Mouse (Mus musculus): Measurements from ENCODE around the gene Ier3.

Gene Ier3

DNA sequence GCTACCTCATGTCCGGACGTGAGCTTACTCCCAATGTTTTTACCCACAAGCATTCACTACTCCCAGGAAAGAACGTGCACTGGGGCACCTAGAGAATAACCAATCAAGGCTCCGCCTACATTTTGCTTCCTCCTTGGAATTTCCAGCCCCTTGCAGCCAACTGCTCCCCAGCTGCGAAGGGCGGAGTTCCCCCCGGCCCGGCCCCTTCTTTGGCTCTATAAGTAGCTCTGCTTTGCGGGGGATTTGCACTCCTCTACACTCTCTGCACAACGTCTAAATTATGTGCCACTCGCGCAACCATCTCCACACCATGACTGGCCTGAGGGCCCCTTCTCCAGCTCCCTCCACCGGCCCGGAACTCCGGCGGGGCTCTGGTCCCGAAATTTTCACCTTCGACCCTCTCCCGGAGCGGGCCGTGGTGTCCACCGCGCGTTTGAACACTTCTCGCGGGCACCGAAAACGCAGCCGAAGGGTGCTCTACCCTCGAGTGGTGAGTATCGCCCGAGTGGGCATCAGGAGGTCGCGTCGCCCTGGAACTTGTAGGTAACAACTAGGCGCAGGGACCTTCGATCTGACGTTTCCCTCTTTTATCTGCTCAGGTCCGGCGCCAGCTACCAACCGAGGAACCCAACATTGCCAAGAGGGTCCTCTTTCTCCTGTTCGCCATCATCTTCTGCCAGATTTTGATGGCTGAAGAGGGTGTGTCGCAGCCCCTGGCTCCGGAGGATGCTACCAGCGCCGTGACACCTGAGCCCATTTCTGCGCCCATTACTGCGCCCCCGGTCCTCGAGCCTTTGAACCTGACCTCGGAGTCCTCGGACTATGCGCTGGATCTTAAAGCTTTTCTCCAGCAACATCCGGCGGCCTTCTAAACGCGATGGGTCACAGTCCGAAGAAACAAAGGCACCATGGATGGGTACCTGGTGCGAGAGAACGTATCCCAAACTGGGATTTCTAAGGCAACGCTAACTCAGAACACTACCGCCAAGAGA, at the start of gene Ier3:
Gene Ier3 (plus strand): TSS at position 246 of the 992 bp plus-strand sequence.
- DNase-seq, result peak; percentile 70 to 71

- peak; percentile 89 to 90 for DNase-seq
Observed at GRCm38 (mm10) chr17:35776811-35777609, 44.5 kb upstream of the Ier3 start.

- DNase-seq, result no peak
Observed at GRCm38 (mm10) chr17:35778965-35779364, 42.5 kb upstream of the Ier3 start.

- DNase-seq, result no peak
Observed at GRCm38 (mm10) chr17:35779466-35780205, 41.8 kb upstream of the Ier3 start.

GRCm38 (mm10) chr17:35780362-35780761, 41.1 kb upstream of the Ier3 start:
- no peak for DNase-seq

DNA sequence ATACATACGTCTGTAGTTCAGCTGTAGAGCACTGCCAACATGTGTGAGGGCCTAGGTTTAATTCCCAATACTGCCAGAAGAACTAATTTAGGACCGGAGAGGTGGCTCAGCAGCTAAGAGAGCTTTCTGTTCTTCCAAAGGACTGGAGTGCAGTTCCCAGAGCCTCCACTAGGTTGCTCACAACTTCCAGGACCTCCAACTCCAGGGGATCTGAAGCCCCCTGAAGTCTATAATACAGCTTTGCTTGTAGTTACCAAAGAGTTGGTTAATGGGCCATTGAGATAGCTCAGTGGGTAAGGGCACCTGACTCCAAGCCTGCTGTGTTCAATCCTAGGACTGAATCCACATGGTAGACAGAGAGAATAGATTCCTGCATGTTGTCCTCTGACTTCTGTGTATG, 39.1 kb upstream of the Ier3 start:
- no peak for DNase-seq

DNA sequence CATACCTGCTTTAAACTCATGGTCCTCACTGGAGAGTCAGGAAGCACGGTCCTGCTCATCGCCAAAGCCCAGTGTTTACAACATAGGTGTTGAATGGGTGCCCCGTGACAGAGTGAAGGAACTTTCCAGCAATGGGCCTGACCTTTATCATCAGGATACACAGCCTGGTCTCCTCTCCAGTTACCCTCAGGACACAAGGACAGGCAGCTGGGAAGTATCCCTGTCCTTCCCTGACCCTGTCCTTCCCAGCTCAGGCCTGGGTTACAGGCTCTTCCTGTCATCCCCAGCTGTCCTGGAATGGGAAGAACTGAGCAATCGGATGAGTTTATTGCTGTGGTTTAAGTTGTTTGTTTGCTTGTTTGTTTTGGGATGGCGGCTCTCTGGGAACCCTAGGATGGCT, 38.6 kb upstream of the Ier3 start:
- DNase-seq, result no peak

- DNase-seq, result no peak
Observed at GRCm38 (mm10) chr17:35783944-35784343, 37.5 kb upstream of the Ier3 start.

DNA sequence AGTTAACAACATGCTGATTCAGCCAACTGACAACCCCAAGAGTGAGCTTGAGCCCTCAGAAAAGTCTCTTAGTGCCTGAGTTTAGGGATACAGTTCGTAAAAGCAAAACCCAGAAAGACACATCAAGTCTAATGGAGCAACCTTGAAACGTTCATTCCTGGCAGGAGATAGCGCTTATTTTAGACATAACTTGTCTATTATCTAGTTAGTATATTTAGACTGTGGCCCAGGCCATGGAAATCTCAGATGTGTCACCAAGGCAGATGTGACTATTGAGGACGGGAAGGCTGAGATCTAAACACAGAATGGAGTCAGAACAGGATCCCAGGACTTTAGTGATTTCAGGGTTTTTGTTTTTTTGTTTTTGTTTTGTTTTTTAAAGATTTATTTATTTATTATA, 36.3 kb upstream of the Ier3 start:
- DNase-seq, result no peak

DNA sequence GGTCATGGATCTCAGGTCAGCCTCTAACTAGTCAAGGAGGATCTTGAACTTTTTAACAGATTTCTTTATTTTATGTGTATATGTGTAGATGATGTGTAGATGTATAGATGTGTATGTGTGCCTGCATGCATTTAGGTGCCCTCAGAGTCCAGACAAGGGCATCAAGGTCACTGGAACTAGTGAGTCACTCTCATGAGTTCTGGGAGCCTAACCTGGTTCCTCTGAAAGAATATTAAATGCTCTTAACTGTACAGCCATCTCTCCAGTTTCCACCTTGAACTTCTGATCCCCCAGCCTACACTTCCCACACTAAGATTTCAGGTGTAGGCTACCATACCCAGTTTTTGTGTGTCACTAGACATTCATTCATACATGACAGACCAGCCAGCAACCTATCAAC, 34.0 kb upstream of the Ier3 start:
- no peak for DNase-seq

DNA sequence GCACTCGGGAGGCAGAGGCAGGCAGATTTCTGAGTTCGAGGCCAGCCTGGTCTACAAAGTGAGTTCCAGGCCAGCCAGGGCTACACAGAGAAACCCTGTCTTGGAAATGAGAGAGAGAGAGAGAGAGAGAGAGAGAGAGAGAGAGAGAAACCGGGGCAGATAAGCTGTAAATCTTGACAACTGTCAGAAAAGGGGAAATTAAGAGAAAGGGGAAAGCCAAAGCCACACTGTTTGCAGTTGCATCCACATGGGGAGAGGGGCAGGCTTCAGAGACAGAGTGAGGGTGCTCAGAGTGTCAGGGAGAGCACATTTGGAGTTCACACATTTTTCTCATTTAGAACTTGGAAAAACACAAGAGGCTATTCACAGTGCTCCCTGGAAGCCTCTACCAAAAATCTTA, 33.5 kb upstream of the Ier3 start:
- DNase-seq, result no peak

DNA sequence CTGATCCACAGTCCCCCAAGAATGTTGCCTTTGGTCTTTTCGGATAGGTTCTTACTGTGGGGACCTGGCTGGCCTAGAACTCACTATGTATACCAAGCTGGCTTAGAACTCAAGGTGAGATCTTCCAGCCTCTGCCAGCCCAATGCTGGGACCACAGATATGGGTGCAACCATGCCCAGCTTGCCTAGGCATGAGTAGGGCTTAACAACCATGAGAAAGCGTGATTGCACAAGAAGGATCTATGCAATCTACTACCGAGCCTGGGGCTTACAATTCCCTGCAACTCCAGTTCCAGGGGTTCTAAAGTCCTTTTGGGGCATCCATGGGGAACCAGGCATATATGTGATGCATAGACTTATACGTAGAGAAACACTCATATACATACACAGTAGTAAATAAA, 30.6 kb upstream of the Ier3 start:
- DNase-seq, result no peak

DNA sequence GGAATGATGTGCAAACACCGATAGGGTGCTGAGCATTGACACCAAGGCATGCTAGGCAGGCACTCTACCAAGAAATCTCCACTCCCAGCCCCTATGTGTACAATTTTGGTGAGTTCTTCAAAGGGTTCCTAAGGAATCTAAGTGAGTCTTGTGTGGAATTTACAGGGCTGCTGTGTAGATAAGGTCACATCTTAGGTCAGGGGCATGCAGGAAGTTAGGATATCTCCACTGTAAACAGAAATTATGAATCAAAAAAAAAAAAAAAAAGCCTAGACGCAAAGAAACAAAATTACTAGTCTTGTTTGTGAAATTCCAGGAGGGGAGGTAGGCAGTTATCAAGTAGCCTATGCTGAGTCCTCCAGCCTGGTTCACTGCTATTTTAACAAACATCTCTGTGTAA, 28.6 kb upstream of the Ier3 start:
- no peak for DNase-seq

DNA sequence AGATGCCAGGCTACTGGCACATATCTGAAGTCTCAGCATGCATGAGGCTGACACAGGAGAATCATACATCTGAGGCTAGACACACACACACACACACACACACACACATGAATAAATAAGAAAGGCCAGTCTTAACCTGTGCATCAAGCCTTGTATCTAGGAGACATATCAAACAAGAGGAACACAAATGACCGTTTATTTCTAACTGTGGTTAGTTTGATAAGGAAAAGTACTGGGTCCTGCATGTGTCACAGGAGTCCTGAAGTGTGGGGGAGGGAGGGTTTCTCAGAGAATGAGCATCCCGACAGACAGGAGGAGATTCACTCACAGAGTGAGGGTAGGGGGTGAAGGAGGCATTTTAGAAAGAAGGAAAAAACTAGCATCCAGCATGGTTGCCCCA, 26.4 kb upstream of the Ier3 start:
- DNase-seq, result no peak

DNA sequence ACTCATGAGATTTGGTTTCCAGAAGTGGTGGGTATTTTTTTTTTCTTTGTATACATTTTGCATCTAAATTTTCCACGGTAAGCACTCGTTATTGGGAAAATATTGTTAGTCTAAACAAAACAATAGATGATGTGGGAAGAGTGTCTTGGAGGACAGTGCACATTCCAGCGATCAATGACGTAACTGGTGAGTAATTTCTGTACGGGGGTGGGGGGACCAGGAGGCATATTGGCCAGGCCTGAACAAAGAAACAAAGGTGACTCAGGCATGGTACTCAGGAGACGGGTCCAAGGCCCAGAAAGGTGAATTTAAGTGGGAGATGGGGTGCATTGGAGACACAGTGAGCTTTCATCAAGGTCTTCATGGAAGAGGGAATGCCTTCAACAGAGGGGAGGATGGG, 25.8 kb upstream of the Ier3 start:
- no peak for DNase-seq

DNA sequence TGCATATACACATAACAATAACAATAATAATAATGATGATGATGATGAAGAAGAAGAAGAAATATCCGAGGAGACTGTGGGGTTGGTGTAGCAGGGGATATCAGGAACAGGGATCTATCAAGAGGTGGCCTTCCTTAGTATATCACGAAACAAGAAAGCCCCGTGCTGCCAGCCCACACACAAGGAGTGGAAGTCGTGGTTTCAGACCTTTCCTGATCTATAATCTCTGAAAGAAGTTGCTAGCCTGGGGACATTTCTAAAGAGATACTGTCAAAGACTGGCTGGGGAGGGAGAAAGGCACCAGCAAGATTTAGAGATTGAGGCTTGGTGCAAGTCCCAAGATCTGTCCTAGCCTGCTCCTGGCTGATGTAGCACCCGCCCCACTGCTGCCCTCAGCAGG, 24.6 kb upstream of the Ier3 start:
- DNase-seq, result no peak

GRCm38 (mm10) chr17:35800905-35801304, 20.6 kb upstream of the Ier3 start:
- no peak for DNase-seq

GRCm38 (mm10) chr17:35803020-35803419, 18.5 kb upstream of the Ier3 start:
- no peak for DNase-seq

GRCm38 (mm10) chr17:35803858-35804399, 17.6 kb upstream of the Ier3 start:
- DNase-seq, result no peak

GRCm38 (mm10) chr17:35808073-35808472, 13.4 kb upstream of the Ier3 start:
- no peak for DNase-seq

DNA sequence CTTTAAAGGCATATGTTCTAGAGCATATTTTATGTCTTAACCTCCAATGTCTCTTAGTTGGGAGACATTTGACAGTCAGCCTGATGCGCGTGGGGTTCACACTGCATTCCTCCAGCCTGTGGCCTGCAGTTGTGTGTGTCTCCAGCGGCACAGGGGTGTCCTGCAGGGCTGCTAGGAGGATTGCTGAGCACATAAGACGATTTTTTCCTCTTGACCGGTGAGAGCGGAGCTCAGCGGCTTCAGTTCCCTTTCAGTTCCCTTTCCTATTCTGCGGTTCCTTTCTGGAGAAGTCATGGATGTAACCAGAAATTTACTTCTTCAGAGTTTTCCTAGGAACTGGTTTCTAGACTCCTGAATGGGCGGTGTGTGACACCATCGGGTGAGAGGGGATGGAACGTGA, 12.1 kb upstream of the Ier3 start:
- no peak for DNase-seq

- no peak for DNase-seq
Observed at GRCm38 (mm10) chr17:35810900-35811648, 10.4 kb upstream of the Ier3 start.
